Mouse (Mus musculus): Measurements from ENCODE around the gene Itgb2. TPM values are rescaled to one million over a fixed set of nuclear protein-coding genes. Genes with fewer than 3 reads are reported as not detected.
A peak's percentile ranks its signal among the peaks of the same experiment; 100 is the strongest.

Gene Itgb2
- polyA plus RNA-seq, 1 experiment from 2014 or later, result 1.3 TPM

DNA sequence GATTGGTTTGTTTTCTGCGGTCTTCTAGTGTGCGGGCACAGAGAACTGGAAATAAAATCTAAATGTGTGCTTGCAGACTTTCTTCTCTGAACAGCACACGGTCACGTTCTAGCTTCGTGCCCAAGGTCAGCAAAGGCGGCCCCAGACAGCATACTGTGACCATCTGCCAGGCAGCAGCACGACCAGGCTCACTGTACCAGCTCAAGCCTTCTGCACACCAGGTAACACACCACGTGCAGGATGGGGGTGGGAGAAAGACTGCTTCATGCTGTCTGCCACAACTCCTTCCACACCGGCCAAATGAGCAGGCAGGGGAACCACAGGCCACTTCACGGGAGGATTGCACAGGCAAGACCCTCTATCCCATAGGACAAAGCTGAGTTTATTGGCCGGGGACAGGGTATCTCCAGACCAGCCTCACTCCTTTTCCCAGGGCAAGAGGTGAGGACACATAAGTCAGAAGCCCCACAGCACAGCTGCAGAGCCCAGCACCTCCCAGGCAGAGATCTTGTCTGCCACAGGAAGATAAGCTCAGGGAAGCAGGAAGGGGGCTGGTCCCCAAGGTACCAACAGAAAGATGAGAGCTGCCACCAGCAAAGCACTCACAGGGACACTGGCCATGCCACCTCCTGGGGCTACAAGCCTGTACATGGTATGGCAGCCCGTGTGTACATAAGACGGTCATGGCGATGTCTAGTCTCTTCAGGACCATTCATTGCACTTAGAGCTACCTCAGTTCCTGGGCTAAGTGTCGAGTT lies 19.6 kb upstream of the Itgb2 start:
- TF ChIP-seq EP300 (optimal IDR thresholded peaks at IDR 0.05) (no peak), CTCF (IDR thresholded peaks at IDR 0.05; ENCODE audit: low read depth) (no peak)
- H3K36me3 ChIP-seq (ENCODE audit: control insufficient read depth, insufficient read depth, low read length), result peaks cover 17% of the 10 kb centered on the region
- DNase-seq (ENCODE audit: low spot score) (no peak), ATAC-seq (ENCODE audit: low FRiP score, low TSS enrichment) (no peak)
- H3K4me1 ChIP-seq (replicated peaks; ENCODE audit: control insufficient read depth, insufficient read depth), result no peaks in the 10 kb centered on the region
- no peak overlapping the region for H3K4me2 ChIP-seq (replicated peaks; ENCODE audit: low read depth)
- peak overlapping the region; percentile 26; the same call in 1 of the 2 replicates for H3K27ac ChIP-seq (replicated peaks)
- H3K9ac ChIP-seq (ENCODE audit: low read length), result no peak overlapping the region; the same call in 1 of the 2 replicates
- no peaks in the 10 kb centered on the region for H3K27me3 ChIP-seq (ENCODE audit: control insufficient read depth, insufficient read depth, low read length)
- no peak overlapping the region for H3K4me3 ChIP-seq (ENCODE audit: low read depth, low read length)
- no peaks in the 10 kb centered on the region for H3K9me3 ChIP-seq (ENCODE audit: control insufficient read depth, low read length)
- WGBS, result 77% methylated on average over 15 of the region's 15 CpGs

DNA sequence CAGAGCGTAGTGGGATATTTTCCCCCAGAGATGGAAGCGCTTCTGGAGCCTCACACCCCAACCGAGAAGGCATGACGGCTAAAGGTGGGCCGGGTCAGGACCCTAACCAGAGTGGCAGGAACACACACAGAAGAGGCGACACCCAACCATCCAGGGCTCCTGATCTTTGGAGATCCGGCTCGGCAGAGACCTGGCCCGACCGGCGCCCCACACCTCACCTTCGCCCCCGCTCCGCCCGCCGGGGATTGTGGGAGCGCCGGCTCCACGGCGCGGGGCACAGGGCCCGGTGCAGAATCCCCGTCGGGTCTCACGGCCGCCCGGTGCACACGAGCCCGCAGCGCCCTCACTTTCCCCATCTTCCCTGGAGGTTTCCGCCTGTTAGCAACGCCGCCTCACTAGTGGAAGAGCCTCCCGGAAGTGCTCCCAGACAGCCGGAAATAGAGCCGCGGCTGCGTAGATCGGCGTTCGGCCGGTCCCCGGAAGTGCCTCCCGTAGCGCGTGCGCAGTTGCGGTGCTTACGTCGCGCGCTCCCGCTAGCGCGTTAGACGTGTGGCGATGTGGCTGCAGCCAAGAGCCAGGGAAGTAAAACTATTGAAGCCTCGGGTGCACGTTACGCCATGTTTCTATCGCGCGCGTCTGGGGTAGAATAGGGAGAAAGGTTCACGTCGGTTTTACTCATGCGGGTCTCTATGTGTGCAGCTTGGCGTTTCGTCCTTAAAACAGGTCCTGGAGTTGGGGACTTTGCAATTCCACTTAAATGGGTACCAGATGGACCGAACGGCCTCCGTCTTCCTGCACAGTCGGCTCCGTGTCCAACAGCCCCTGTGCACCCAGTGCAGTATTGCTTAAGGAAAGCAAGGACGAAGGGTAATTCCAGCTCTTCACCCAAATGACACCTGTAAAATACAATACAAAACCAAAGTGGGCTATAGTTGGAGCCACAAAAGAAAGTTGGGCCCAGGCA lies 14.4 kb upstream of the Itgb2 start, which contains the start of gene Fam207a:
TSS of gene Fam207a (minus strand) at position 401 of the 964 bp plus-strand sequence.
- WGBS, result under 1% methylated on average over 75 of the region's 75 CpGs
- H3K9me3 ChIP-seq (ENCODE audit: control insufficient read depth, low read length), result no peaks in the 10 kb centered on the region
- peak within 1 kb of the TSS; percentile 87 for H3K9ac ChIP-seq (ENCODE audit: low read length)
- ATAC-seq (ENCODE audit: low FRiP score, low TSS enrichment) (peak; percentile 92), DNase-seq (ENCODE audit: low spot score) (peak; percentile 94)
- no peaks in the 10 kb centered on the region for H3K27me3 ChIP-seq (ENCODE audit: control insufficient read depth, insufficient read depth, low read length)
- TF ChIP-seq EP300 (optimal IDR thresholded peaks at IDR 0.05) (no peak), CTCF (IDR thresholded peaks at IDR 0.05; ENCODE audit: low read depth) (no peak; the same call in 1 of the 2 replicates)
- H3K27ac ChIP-seq (replicated peaks), result peak within 1 kb of the TSS; percentile 88
- no peaks in the 10 kb centered on the region for H3K4me1 ChIP-seq (replicated peaks; ENCODE audit: control insufficient read depth, insufficient read depth)
- H3K4me3 ChIP-seq (ENCODE audit: low read depth, low read length), result peak within 1 kb of the TSS; percentile 86
- peaks cover 4% of the 10 kb centered on the region; the same call in 1 of the 2 replicates for H3K36me3 ChIP-seq (ENCODE audit: control insufficient read depth, insufficient read depth, low read length)
- peak within 1 kb of the TSS; percentile 89 for H3K4me2 ChIP-seq (replicated peaks; ENCODE audit: low read depth)

DNA sequence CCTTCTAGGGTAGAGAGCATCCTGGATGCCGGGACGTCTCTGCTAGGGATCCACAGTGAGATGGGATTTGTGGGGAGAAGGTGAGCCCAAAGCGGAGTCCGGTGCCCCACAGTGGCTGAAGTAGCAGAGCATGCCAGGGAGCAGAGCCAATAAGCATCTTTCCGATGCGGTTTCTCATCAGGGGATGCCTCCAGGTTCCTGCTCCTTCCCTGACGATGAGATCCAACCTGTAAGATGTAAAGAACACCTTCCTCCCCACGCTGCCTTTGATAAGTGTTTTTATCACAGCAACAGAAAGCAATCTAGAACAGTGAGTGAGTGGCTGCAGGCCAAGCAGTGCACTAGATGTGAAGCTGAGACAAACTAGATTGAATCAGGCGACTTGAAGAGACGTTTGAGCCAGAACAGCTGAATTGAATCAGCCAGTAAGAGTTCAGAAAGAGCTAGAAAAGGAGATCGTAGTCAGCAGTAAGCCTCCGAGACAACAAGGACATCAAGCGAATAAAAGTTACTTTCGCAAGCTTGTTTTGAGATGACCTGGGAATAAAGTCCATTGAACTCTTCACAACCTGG lies 13.6 kb upstream of the Itgb2 start:
- peak overlapping the region; percentile 87 for H3K9ac ChIP-seq (ENCODE audit: low read length)
- no peaks in the 10 kb centered on the region for H3K27me3 ChIP-seq (ENCODE audit: control insufficient read depth, insufficient read depth, low read length)
- TF ChIP-seq EP300 (optimal IDR thresholded peaks at IDR 0.05) (no peak), CTCF (IDR thresholded peaks at IDR 0.05; ENCODE audit: low read depth) (0 out of 2 replicates have a peak, but pooled peaks have one; percentile 15)
- H3K9me3 ChIP-seq (ENCODE audit: control insufficient read depth, low read length), result no peaks in the 10 kb centered on the region
- peak overlapping the region; percentile 88 for H3K27ac ChIP-seq (replicated peaks)
- DNase-seq (ENCODE audit: low spot score), result peak; percentile 38
- peak overlapping the region; percentile 89 for H3K4me2 ChIP-seq (replicated peaks; ENCODE audit: low read depth)
- WGBS, result 34% methylated on average over 14 of the region's 14 CpGs
- peak; percentile 2; the same call in 1 of the 2 replicates for ATAC-seq (ENCODE audit: low FRiP score, low TSS enrichment)
- H3K4me1 ChIP-seq (replicated peaks; ENCODE audit: control insufficient read depth, insufficient read depth), result no peaks in the 10 kb centered on the region
- H3K4me3 ChIP-seq (ENCODE audit: low read depth, low read length), result peak overlapping the region; percentile 86
- peaks cover 4% of the 10 kb centered on the region; the same call in 1 of the 2 replicates for H3K36me3 ChIP-seq (ENCODE audit: control insufficient read depth, insufficient read depth, low read length)

DNA sequence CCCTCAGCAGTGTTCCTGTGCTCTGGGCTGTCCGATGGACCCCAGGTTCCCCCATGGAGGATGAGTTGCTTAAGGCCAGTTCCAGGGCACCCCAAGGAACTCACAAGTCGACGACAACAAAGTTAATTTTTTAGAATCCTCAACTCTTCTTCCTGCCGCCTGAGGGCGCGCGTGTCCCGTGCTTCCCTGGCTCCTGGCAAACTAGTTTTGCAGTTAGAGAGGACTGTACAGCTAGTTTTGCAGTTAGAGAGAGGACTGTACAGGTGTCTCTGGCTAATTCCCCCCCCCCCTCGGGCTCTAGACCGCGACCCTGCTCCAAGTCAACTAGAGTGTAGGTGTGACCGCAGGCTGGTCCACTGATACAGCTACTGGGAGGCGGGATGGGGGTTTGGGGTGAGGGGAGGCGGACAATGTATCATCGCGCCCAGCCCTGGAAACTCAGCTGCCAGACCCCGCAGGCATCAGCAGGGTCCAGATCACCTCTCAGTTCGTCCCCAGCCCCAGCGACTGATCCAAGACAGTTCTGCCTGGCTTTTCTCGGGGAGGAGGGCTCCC lies 12.9 kb upstream of the Itgb2 start:
- TF ChIP-seq EP300 (optimal IDR thresholded peaks at IDR 0.05), result no peak
- peak; percentile 95 for TF ChIP-seq CTCF (IDR thresholded peaks at IDR 0.05; ENCODE audit: low read depth)
- Histone ChIP-seq H3K27me3 (ENCODE audit: control insufficient read depth, insufficient read depth, low read length) (no peaks in the 10 kb centered on the region), H3K4me3 (ENCODE audit: low read depth, low read length) (no peak overlapping the region), H3K9me3 (ENCODE audit: control insufficient read depth, low read length) (no peaks in the 10 kb centered on the region), H3K4me1 (replicated peaks; ENCODE audit: control insufficient read depth, insufficient read depth) (no peaks in the 10 kb centered on the region), H3K36me3 (ENCODE audit: control insufficient read depth, insufficient read depth, low read length) (peaks cover under 1% of the 10 kb centered on the region; the same call in 1 of the 2 replicates), H3K27ac (replicated peaks) (no peak overlapping the region), H3K9ac (ENCODE audit: low read length) (no peak overlapping the region), H3K4me2 (replicated peaks; ENCODE audit: low read depth) (peak overlapping the region; percentile 89; the same call in 1 of the 2 replicates)
- WGBS, result 17% methylated on average over 20 of the region's 20 CpGs
- peak; percentile 78 for DNase-seq (ENCODE audit: low spot score)
- peak; percentile 18 for ATAC-seq (ENCODE audit: low FRiP score, low TSS enrichment)

DNA sequence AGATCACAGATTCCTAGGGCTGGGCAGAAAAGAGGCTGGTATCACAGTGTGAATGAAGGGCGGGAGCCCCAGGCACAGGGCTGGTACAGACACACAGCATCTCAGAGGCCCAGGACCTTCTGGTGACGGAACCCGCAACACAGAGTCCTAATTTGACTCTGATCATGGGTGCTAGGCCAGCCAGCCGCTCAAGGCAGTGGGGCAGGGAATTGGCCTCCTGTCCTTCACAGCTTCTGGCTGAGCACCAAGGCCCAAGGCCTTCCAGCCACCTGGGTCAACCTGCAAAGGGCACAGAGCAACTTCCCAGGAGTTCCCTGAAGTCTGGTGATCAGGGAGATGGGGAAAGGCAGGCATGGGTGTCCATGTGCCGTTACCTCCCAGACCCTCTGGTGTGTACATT lies 12.3 kb upstream of the Itgb2 start:
- Histone ChIP-seq H3K4me1 (replicated peaks; ENCODE audit: control insufficient read depth, insufficient read depth) (no peaks in the 10 kb centered on the region), H3K9me3 (ENCODE audit: control insufficient read depth, low read length) (no peaks in the 10 kb centered on the region), H3K36me3 (ENCODE audit: control insufficient read depth, insufficient read depth, low read length) (no peaks in the 10 kb centered on the region), H3K9ac (ENCODE audit: low read length) (no peak overlapping the region), H3K27me3 (ENCODE audit: control insufficient read depth, insufficient read depth, low read length) (no peaks in the 10 kb centered on the region), H3K4me2 (replicated peaks; ENCODE audit: low read depth) (no peak overlapping the region), H3K27ac (replicated peaks) (no peak overlapping the region), H3K4me3 (ENCODE audit: low read depth, low read length) (no peak overlapping the region)
- WGBS, result 90% methylated on average over 5 of the region's 5 CpGs
- DNase-seq (ENCODE audit: low spot score) (no peak), ATAC-seq (ENCODE audit: low FRiP score, low TSS enrichment) (no peak)
- TF ChIP-seq EP300 (optimal IDR thresholded peaks at IDR 0.05), result no peak
- no peak for TF ChIP-seq CTCF (IDR thresholded peaks at IDR 0.05; ENCODE audit: low read depth)
